Mouse (Mus musculus): ENCODE measurements around the gene Btbd17. TPM values are rescaled to one million over a fixed set of nuclear protein-coding genes. Genes with fewer than 3 reads are reported as not detected.

Btbd17 gene
- polyA plus RNA-seq, 1 experiment from 2014 or later: 9.5 TPM

DNA sequence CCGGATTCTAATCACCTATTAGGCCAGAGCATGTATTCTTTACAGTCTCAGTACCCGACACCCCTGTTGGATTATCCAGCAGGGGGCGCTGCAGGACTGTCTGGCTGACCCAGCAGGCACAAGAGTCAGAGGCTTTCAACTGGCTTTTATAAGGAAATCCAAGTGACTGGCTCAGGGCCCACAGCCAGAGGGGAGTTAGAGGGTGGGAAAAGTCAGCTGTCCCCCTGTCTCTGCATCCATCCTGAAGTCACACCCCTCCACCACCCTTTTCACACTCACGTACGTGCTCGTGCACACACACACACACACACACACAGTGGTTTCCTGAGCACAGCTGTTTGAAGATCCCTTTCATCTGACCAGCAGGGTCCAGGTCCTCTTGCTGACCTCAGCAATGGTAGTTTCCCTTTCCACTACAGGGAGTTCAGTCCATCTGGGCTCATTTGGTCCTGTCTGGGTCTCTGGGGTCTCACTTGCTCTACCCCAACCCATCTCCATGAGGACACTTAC lies 17.0 kb upstream of the Btbd17 start:
- peak; percentile 63 for ATAC-seq (replicated peaks; ENCODE audit: insufficient number of reproducible peaks, low FRiP score, low TSS enrichment, low read depth)
- H3K9me3 ChIP-seq (replicated peaks; ENCODE audit: control insufficient read depth, low read length): no peaks in the 10 kb centered on the region

DNA sequence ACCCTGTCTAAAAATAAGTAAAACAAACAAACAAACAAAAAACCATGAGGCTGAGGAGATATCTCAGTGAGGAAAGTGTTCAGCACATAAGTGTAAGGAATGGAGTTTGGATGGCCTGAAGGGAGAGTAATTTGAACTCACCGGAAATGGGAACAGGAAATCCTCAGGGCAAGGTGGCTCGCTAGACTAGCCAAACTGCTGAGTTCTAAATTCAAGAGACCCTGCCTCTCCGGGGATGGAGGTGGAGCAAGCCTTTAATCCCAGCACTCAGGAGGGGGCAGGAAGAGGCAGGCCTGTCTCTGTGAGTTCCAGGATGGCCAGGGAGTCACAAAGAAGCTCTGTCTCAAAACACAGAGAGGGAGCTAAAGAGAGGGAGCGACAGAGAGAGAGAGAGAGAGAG lies 14.6 kb upstream of the Btbd17 start:
- H3K9ac ChIP-seq (replicated peaks; ENCODE audit: low read length): no peak overlapping the region
- H3K9me3 ChIP-seq (replicated peaks; ENCODE audit: control insufficient read depth, low read length): no peaks in the 10 kb centered on the region
- no peaks in the 10 kb centered on the region for H3K36me3 ChIP-seq (replicated peaks; ENCODE audit: control insufficient read depth, insufficient read depth, low read depth, low read length)
- ATAC-seq (replicated peaks; ENCODE audit: insufficient number of reproducible peaks, low FRiP score, low TSS enrichment, low read depth) (no peak), DNase-seq (ENCODE audit: low spot score) (peak; percentile 66)
- no peaks in the 10 kb centered on the region for H3K4me1 ChIP-seq (ENCODE audit: control insufficient read depth, insufficient read depth, low read length)
- no peak overlapping the region for H3K4me2 ChIP-seq (ENCODE audit: low read depth, low read length)
- WGBS: 9% methylated on average over 4 of the region's 4 CpGs
- H3K27me3 ChIP-seq (ENCODE audit: control insufficient read depth, insufficient read depth, low read length): no peaks in the 10 kb centered on the region
- H3K27ac ChIP-seq (replicated peaks; ENCODE audit: low read depth, low read length): no peak overlapping the region
- H3K4me3 ChIP-seq (ENCODE audit: low read depth, low read length): no peak overlapping the region

More for the DNA sequence above, 17.0 kb upstream of the Btbd17 start:
- Histone ChIP-seq H3K4me3 (ENCODE audit: low read depth, low read length) (no peak overlapping the region), H3K9ac (replicated peaks; ENCODE audit: low read length) (no peak overlapping the region), H3K4me2 (ENCODE audit: low read depth, low read length) (no peak overlapping the region), H3K27me3 (ENCODE audit: control insufficient read depth, insufficient read depth, low read length) (no peaks in the 10 kb centered on the region), H3K27ac (replicated peaks; ENCODE audit: low read depth, low read length) (no peak overlapping the region), H3K36me3 (replicated peaks; ENCODE audit: control insufficient read depth, insufficient read depth, low read depth, low read length) (no peaks in the 10 kb centered on the region), H3K4me1 (ENCODE audit: control insufficient read depth, insufficient read depth, low read length) (no peaks in the 10 kb centered on the region)
- 14% methylated on average over 6 of the region's 6 CpGs for WGBS
- DNase-seq (ENCODE audit: low spot score): peak; percentile 92

GRCm38 (mm10) chr11:114809371-114809770 lies 13.6 kb upstream of the Btbd17 start:
- no peak overlapping the region for H3K27ac ChIP-seq (replicated peaks; ENCODE audit: low read depth, low read length)
- no peaks in the 10 kb centered on the region for H3K9me3 ChIP-seq (replicated peaks; ENCODE audit: control insufficient read depth, low read length)
- H3K4me1 ChIP-seq (ENCODE audit: control insufficient read depth, insufficient read depth, low read length): no peaks in the 10 kb centered on the region
- no peak overlapping the region for H3K9ac ChIP-seq (replicated peaks; ENCODE audit: low read length)
- H3K27me3 ChIP-seq (ENCODE audit: control insufficient read depth, insufficient read depth, low read length): no peaks in the 10 kb centered on the region
- DNase-seq (ENCODE audit: low spot score) (peak; percentile 23), ATAC-seq (replicated peaks; ENCODE audit: insufficient number of reproducible peaks, low FRiP score, low TSS enrichment, low read depth) (no peak)
- no peak overlapping the region for H3K4me3 ChIP-seq (ENCODE audit: low read depth, low read length)
- 94% methylated on average over 1 of the region's 1 CpGs for WGBS
- no peak overlapping the region for H3K4me2 ChIP-seq (ENCODE audit: low read depth, low read length)
- no peaks in the 10 kb centered on the region for H3K36me3 ChIP-seq (replicated peaks; ENCODE audit: control insufficient read depth, insufficient read depth, low read depth, low read length)

- DNase-seq (ENCODE audit: low spot score): peak; percentile 36
- 29% methylated on average over 13 of the region's 14 CpGs for WGBS
- H3K4me1 ChIP-seq (ENCODE audit: control insufficient read depth, insufficient read depth, low read length): no peaks in the 10 kb centered on the region
These were observed 12.1 kb upstream of the Btbd17 start for GRCm38 (mm10) chr11:114807686-114808427.

GRCm38 (mm10) chr11:114807025-114807424 lies 11.3 kb upstream of the Btbd17 start:
- Histone ChIP-seq H3K9ac (replicated peaks; ENCODE audit: low read length) (no peak overlapping the region), H3K4me1 (ENCODE audit: control insufficient read depth, insufficient read depth, low read length) (no peaks in the 10 kb centered on the region), H3K36me3 (replicated peaks; ENCODE audit: control insufficient read depth, insufficient read depth, low read depth, low read length) (no peaks in the 10 kb centered on the region), H3K4me3 (ENCODE audit: low read depth, low read length) (no peak overlapping the region), H3K27ac (replicated peaks; ENCODE audit: low read depth, low read length) (no peak overlapping the region), H3K4me2 (ENCODE audit: low read depth, low read length) (no peak overlapping the region), H3K9me3 (replicated peaks; ENCODE audit: control insufficient read depth, low read length) (no peaks in the 10 kb centered on the region), H3K27me3 (ENCODE audit: control insufficient read depth, insufficient read depth, low read length) (no peaks in the 10 kb centered on the region)
- DNase-seq (ENCODE audit: low spot score) (no peak), ATAC-seq (replicated peaks; ENCODE audit: insufficient number of reproducible peaks, low FRiP score, low TSS enrichment, low read depth) (no peak)
- 55% methylated on average over 2 of the region's 2 CpGs for WGBS

More at GRCm38 (mm10) chr11:114807686-114808427, 12.1 kb upstream of the Btbd17 start:
- no peaks in the 10 kb centered on the region for H3K36me3 ChIP-seq (replicated peaks; ENCODE audit: control insufficient read depth, insufficient read depth, low read depth, low read length)
- no peak for ATAC-seq (replicated peaks; ENCODE audit: insufficient number of reproducible peaks, low FRiP score, low TSS enrichment, low read depth)
- H3K9me3 ChIP-seq (replicated peaks; ENCODE audit: control insufficient read depth, low read length): no peaks in the 10 kb centered on the region
- H3K27ac ChIP-seq (replicated peaks; ENCODE audit: low read depth, low read length): no peak overlapping the region
- H3K27me3 ChIP-seq (ENCODE audit: control insufficient read depth, insufficient read depth, low read length): no peaks in the 10 kb centered on the region
- H3K4me3 ChIP-seq (ENCODE audit: low read depth, low read length): no peak overlapping the region
- no peak overlapping the region for H3K4me2 ChIP-seq (ENCODE audit: low read depth, low read length)
- H3K9ac ChIP-seq (replicated peaks; ENCODE audit: low read length): no peak overlapping the region

GRCm38 (mm10) chr11:114803990-114804389 lies 8.2 kb upstream of the Btbd17 start:
- Histone ChIP-seq H3K36me3 (replicated peaks; ENCODE audit: control insufficient read depth, insufficient read depth, low read depth, low read length) (no peaks in the 10 kb centered on the region), H3K4me2 (ENCODE audit: low read depth, low read length) (no peak overlapping the region), H3K9me3 (replicated peaks; ENCODE audit: control insufficient read depth, low read length) (no peaks in the 10 kb centered on the region), H3K4me1 (ENCODE audit: control insufficient read depth, insufficient read depth, low read length) (no peaks in the 10 kb centered on the region), H3K27ac (replicated peaks; ENCODE audit: low read depth, low read length) (no peak overlapping the region), H3K9ac (replicated peaks; ENCODE audit: low read length) (no peak overlapping the region), H3K27me3 (ENCODE audit: control insufficient read depth, insufficient read depth, low read length) (no peaks in the 10 kb centered on the region), H3K4me3 (ENCODE audit: low read depth, low read length) (no peak overlapping the region)
- 40% methylated on average over 8 of the region's 8 CpGs for WGBS
- DNase-seq (ENCODE audit: low spot score): no peak
- 0 out of 2 replicates have a peak, but pooled peaks have one; percentile 38 for ATAC-seq (replicated peaks; ENCODE audit: insufficient number of reproducible peaks, low FRiP score, low TSS enrichment, low read depth)

DNA sequence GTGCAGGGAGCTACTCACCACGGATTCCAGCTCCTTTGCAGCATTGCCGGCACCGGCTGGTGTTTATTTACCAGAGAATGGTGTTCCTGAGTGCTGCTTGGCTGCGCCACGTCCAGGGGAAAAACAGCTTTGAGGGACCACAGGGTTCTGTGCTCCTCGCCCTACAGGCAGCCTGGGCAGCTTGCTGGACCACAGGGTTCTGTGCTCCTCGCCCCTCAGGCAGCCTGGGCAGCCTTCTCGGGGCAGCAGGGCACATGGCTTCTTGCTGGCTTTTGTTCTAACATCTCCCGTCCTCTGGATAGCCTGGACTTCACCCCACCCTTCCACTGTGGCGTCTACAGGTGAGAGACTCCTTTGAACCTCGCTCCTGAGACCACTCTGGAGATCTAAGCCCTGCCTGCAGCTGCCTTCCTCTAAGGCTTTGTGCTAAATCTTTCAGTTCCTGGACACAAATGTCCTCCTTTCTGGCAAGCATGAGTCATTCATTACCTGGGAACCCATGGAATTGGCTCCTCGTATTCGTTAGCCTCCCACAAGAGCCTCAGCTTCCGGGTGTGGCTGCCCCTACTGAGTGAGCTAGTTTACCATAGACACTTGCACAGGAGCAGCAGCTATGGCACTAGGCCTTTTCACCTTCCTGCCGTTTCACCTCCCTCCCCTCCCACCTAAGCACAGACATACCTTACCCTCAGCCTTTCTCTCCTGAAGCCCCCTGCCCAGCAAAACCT lies 7.0 kb upstream of the Btbd17 start:
- DNase-seq (ENCODE audit: low spot score): no peak
- Histone ChIP-seq H3K9me3 (replicated peaks; ENCODE audit: control insufficient read depth, low read length) (no peaks in the 10 kb centered on the region), H3K9ac (replicated peaks; ENCODE audit: low read length) (0 out of 2 replicates have a peak overlapping the region, but pooled peaks have one; percentile 11), H3K4me2 (ENCODE audit: low read depth, low read length) (no peak overlapping the region), H3K27ac (replicated peaks; ENCODE audit: low read depth, low read length) (no peak overlapping the region), H3K4me1 (ENCODE audit: control insufficient read depth, insufficient read depth, low read length) (no peaks in the 10 kb centered on the region), H3K36me3 (replicated peaks; ENCODE audit: control insufficient read depth, insufficient read depth, low read depth, low read length) (no peaks in the 10 kb centered on the region), H3K4me3 (ENCODE audit: low read depth, low read length) (no peak overlapping the region), H3K27me3 (ENCODE audit: control insufficient read depth, insufficient read depth, low read length) (no peaks in the 10 kb centered on the region)
- 62% methylated on average over 15 of the region's 15 CpGs for WGBS
- ATAC-seq (replicated peaks; ENCODE audit: insufficient number of reproducible peaks, low FRiP score, low TSS enrichment, low read depth): no peak

GRCm38 (mm10) chr11:114801906-114802305 lies 6.2 kb upstream of the Btbd17 start:
- Histone ChIP-seq H3K4me3 (ENCODE audit: low read depth, low read length) (no peak overlapping the region), H3K9ac (replicated peaks; ENCODE audit: low read length) (no peak overlapping the region), H3K9me3 (replicated peaks; ENCODE audit: control insufficient read depth, low read length) (no peaks in the 10 kb centered on the region), H3K4me2 (ENCODE audit: low read depth, low read length) (no peak overlapping the region), H3K27me3 (ENCODE audit: control insufficient read depth, insufficient read depth, low read length) (no peaks in the 10 kb centered on the region), H3K36me3 (replicated peaks; ENCODE audit: control insufficient read depth, insufficient read depth, low read depth, low read length) (no peaks in the 10 kb centered on the region), H3K4me1 (ENCODE audit: control insufficient read depth, insufficient read depth, low read length) (no peaks in the 10 kb centered on the region), H3K27ac (replicated peaks; ENCODE audit: low read depth, low read length) (no peak overlapping the region)
- 100% methylated on average over 1 of the region's 1 CpGs for WGBS
- ATAC-seq (replicated peaks; ENCODE audit: insufficient number of reproducible peaks, low FRiP score, low TSS enrichment, low read depth) (no peak), DNase-seq (ENCODE audit: low spot score) (no peak)

Measured in embryonic facial prominence, embryonic 11.5 days (tissue).